Mouse (Mus musculus) kidney, embryonic 14.5 days (tissue): ENCODE measurements around the gene Acp5. TPM values are rescaled to one million over a fixed set of nuclear protein-coding genes. Genes with fewer than 3 reads are reported as not detected.

Experiments
- ATAC-seq: fragments of 200-750 bp; cut with Nextera tagmentation; 2 replicates; pipeline ENCODE4 v1.8.0; 2017; ENCODE audit warnings: moderate number of reproducible peaks, mild to moderate bottlenecking, moderate TSS enrichment, moderate library complexity; ENCODE audit not compliant: low FRiP score, low TSS enrichment
- H3K27ac ChIP-seq: fragments of 300-500 bp; sonication (generic); 2 replicates; pipeline ENCODE4 v1.5.1; 2014; ENCODE audit warnings: low read depth, mild to moderate bottlenecking, low read length, moderate library complexity, mixed read lengths
- H3K27me3 ChIP-seq: fragments of 300-500 bp; sonication (generic); 2 replicates; pipeline ENCODE4 v1.6.1; 2014; ENCODE audit warnings: mild to moderate bottlenecking, low read length; ENCODE audit not compliant: control insufficient read depth, insufficient read depth
- H3K36me3 ChIP-seq: fragments of 300-500 bp; sonication (generic); 2 replicates; pipeline ENCODE4 v1.6.1; 2014; ENCODE audit warnings: low read length, mixed read lengths; ENCODE audit not compliant: control insufficient read depth, insufficient read depth
- H3K4me1 ChIP-seq: fragments of 300-500 bp; sonication (generic); 2 replicates; pipeline ENCODE4 v1.6.1; 2014; ENCODE audit warnings: low read length, mixed read lengths; ENCODE audit not compliant: control insufficient read depth, insufficient read depth
- H3K4me2 ChIP-seq: fragments of 300-500 bp; sonication (generic); replicated peaks from 2 replicates; pipeline ENCODE4 v1.6.1; 2014; ENCODE audit warnings: low read depth, mild to moderate bottlenecking, low read length
- H3K4me3 ChIP-seq: fragments of 300-500 bp; sonication (generic); 2 replicates; pipeline ENCODE4 v1.5.1; 2014; ENCODE audit warnings: mild to moderate bottlenecking, low read length
- H3K9ac ChIP-seq: fragments of 300-500 bp; sonication (generic); 2 replicates; pipeline ENCODE4 v1.6.1; 2014; ENCODE audit warnings: low read depth, mild to moderate bottlenecking, low read length, moderate library complexity
- H3K9me3 ChIP-seq: fragments of 300-500 bp; sonication (generic); 2 replicates; pipeline ENCODE4 v1.6.1; 2016; ENCODE audit warnings: low read length; ENCODE audit not compliant: control insufficient read depth
- WGBS: fragments of 180-500 bp; shearing (Covaris S2); extraction: QIAGEN DNeasy Blood & Tissue Kit; methylation state at CpG from one replicate; pipeline ENCODE4 v1.1.7; 2014; 5-methylcytosine and 5-hydroxymethylcytosine counted together
- polyA plus RNA-seq: library from polyadenylated mRNA; unstranded; fragments of >200 nt; fragmentation: Nextera tagmentation; extraction: Ambion mirVana; gene quantifications from 2 replicates; pipeline ENCODE4 v1.2.1, GENCODE M21; 2014

Gene Acp5
- polyA plus RNA-seq, 1 experiment from 2014 or later = 3.3 TPM

GRCm38 (mm10) chr9:22119543-22119942 is 16.0 kb downstream of the Acp5 start:
- WGBS = 92% methylated on average over 4 of the region's 4 CpGs
- no peak for ATAC-seq

GRCm38 (mm10) chr9:22117754-22118456 is 17.6 kb downstream of the Acp5 start:
- no peak overlapping the region; the same call in 1 of the 2 replicates for H3K9ac ChIP-seq
- peaks cover 8% of the 10 kb centered on the region for H3K36me3 ChIP-seq
- peak overlapping the region; percentile 89 for H3K4me3 ChIP-seq
- H3K4me1 ChIP-seq = peaks cover 10% of the 10 kb centered on the region
- H3K27ac ChIP-seq = no peak overlapping the region
- no peaks in the 10 kb centered on the region for H3K9me3 ChIP-seq
- WGBS = 47% methylated on average over 10 of the region's 10 CpGs
- H3K27me3 ChIP-seq = no peaks in the 10 kb centered on the region
- ATAC-seq = no peak
- peak overlapping the region; percentile 52 for H3K4me2 ChIP-seq

More at GRCm38 (mm10) chr9:22119543-22119942, 16.0 kb downstream of the Acp5 start:
- Histone ChIP-seq H3K4me3 (no peak overlapping the region), H3K36me3 (no peaks in the 10 kb centered on the region), H3K4me1 (peaks cover 10% of the 10 kb centered on the region), H3K9me3 (no peaks in the 10 kb centered on the region), H3K9ac (no peak overlapping the region), H3K4me2 (no peak overlapping the region), H3K27ac (no peak overlapping the region), H3K27me3 (no peaks in the 10 kb centered on the region)

- no peaks in the 10 kb centered on the region for H3K9me3 ChIP-seq
- peaks cover 17% of the 10 kb centered on the region for H3K36me3 ChIP-seq
- peaks cover 10% of the 10 kb centered on the region for H3K4me1 ChIP-seq
- peak within 1 kb of the TSS; percentile 91 for H3K9ac ChIP-seq
- peak within 1 kb of the TSS; percentile 89 for H3K4me3 ChIP-seq
- H3K27me3 ChIP-seq = no peaks in the 10 kb centered on the region
- peak within 1 kb of the TSS; percentile 39 for H3K27ac ChIP-seq
- ATAC-seq = peak; percentile 94
- H3K4me2 ChIP-seq = peak within 1 kb of the TSS; percentile 52
- WGBS = under 1% methylated on average over 51 of the region's 52 CpGs
Observed at GRCm38 (mm10) chr9:22116740-22117426, 18.6 kb downstream of the Acp5 start, which contains the start of gene Elof1. Gene Elof1 (minus strand): TSS chr9:22117172.

- Histone ChIP-seq H3K9me3 (no peaks in the 10 kb centered on the region), H3K27me3 (no peaks in the 10 kb centered on the region), H3K9ac (peak overlapping the region; percentile 91), H3K27ac (no peak overlapping the region), H3K4me1 (peaks cover 10% of the 10 kb centered on the region), H3K36me3 (peaks cover 24% of the 10 kb centered on the region), H3K4me2 (peak overlapping the region; percentile 52), H3K4me3 (peak overlapping the region; percentile 89)
- 24% methylated on average over 15 of the region's 15 CpGs for WGBS
- no peak for ATAC-seq
Observed at GRCm38 (mm10) chr9:22116086-22116485, 19.4 kb downstream of the Acp5 start.

GRCm38 (mm10) chr9:22115635-22116034 is 19.9 kb downstream of the Acp5 start:
- H3K9me3 ChIP-seq = no peaks in the 10 kb centered on the region
- peak overlapping the region; percentile 91; the same call in 1 of the 2 replicates for H3K9ac ChIP-seq
- H3K4me3 ChIP-seq = peak overlapping the region; percentile 89
- 94% methylated on average over 4 of the region's 4 CpGs for WGBS
- no peak for ATAC-seq
- H3K4me1 ChIP-seq = peaks cover 10% of the 10 kb centered on the region
- H3K27ac ChIP-seq = no peak overlapping the region
- H3K36me3 ChIP-seq = peaks cover 27% of the 10 kb centered on the region
- peak overlapping the region; percentile 52 for H3K4me2 ChIP-seq
- no peaks in the 10 kb centered on the region for H3K27me3 ChIP-seq

- ATAC-seq = no peak
- 89% methylated on average over 9 of the region's 9 CpGs for WGBS
Observed at GRCm38 (mm10) chr9:22108194-22108593, 27.3 kb downstream of the Acp5 start.

GRCm38 (mm10) chr9:22099922-22100321 is 35.6 kb downstream of the Acp5 start:
- ATAC-seq = no peak
- no peak overlapping the region for H3K27ac ChIP-seq
- H3K4me2 ChIP-seq = peak overlapping the region; percentile 25; the same call in 1 of the 2 replicates
- H3K4me1 ChIP-seq = 0 out of 2 replicates have a peak, but pooled peaks cover 4% of the 10 kb centered on the region
- H3K4me3 ChIP-seq = peak overlapping the region; percentile 12; the same call in 1 of the 2 replicates
- H3K9ac ChIP-seq = peak overlapping the region; percentile 7; the same call in 1 of the 2 replicates
- no peaks in the 10 kb centered on the region for H3K36me3 ChIP-seq
- H3K9me3 ChIP-seq = no peaks in the 10 kb centered on the region
- WGBS = 3% methylated on average over 17 of the region's 18 CpGs
- peaks cover 22% of the 10 kb centered on the region for H3K27me3 ChIP-seq

More at GRCm38 (mm10) chr9:22108194-22108593, 27.3 kb downstream of the Acp5 start:
- H3K4me2 ChIP-seq = no peak overlapping the region
- H3K4me1 ChIP-seq = no peaks in the 10 kb centered on the region
- H3K4me3 ChIP-seq = no peak overlapping the region
- no peaks in the 10 kb centered on the region for H3K9me3 ChIP-seq
- no peak overlapping the region for H3K27ac ChIP-seq
- H3K9ac ChIP-seq = no peak overlapping the region
- H3K36me3 ChIP-seq = peaks cover 32% of the 10 kb centered on the region
- no peaks in the 10 kb centered on the region for H3K27me3 ChIP-seq

- Histone ChIP-seq H3K4me1 (0 out of 2 replicates have a peak, but pooled peaks cover 4% of the 10 kb centered on the region), H3K36me3 (no peaks in the 10 kb centered on the region), H3K9me3 (no peaks in the 10 kb centered on the region), H3K27me3 (peaks cover 22% of the 10 kb centered on the region), H3K4me2 (peak within 1 kb of the TSS; percentile 25; the same call in 1 of the 2 replicates), H3K9ac (peak within 1 kb of the TSS; percentile 7; the same call in 1 of the 2 replicates), H3K4me3 (peak within 1 kb of the TSS; percentile 12; the same call in 1 of the 2 replicates), H3K27ac (no peak within 1 kb of the TSS)
- no peak for ATAC-seq
- WGBS = 8% methylated on average over 14 of the region's 14 CpGs
Observed at GRCm38 (mm10) chr9:22098993-22099696, 36.4 kb downstream of the Acp5 start, which contains the start of gene Cnn1. Gene Cnn1 (plus strand): TSS chr9:22099216.
